Mouse (Mus musculus): Measurements from ENCODE around the gene Gm29735.

- TF ChIP-seq CTCF (IDR thresholded peaks at IDR 0.05; ENCODE audit: low read depth) (no peak), EP300 (IDR thresholded peaks at IDR 0.05; ENCODE audit: low read depth) (no peak)
These were observed 33.4 kb upstream of the Gm29735 start, which contains the start of gene Gm10153 for GRCm38 (mm10) chr7:142190289-142190688.

All from liver, postnatal 0 days (tissue).